Mouse (Mus musculus) CD4-positive helper T cell, adult 2 months (primary cell): ENCODE results near the gene Gnb1.

Source experiments
- DNase-seq: peaks from one replicate; pipeline ENCODE4 v3.0.0-alpha.2; 2012; ENCODE audit warnings: low read depth, missing footprints, low spot score

Gene Gnb1

GRCm38 (mm10) chr4:155577132-155577531, 86.0 kb downstream of the Gnb1 start:
- no peak for DNase-seq

DNA sequence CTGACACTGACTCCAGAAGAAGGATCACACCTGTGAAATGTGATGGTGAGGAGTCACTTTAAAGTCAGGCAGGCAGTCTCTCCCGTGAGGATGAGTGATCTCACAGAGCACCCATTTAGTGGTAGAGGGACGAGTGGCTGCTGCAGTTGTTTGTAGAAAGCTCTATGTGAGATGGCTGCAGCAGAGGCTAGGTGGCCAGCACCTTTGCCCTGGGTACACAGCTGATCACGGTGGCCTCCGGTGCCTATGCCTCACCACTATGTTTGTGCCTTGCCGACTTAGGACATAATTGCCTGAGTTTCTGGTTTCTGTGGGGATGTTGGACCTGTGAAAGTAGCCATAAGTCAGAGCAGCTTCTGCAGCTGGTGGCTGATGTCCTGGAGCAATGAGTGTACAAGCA, 86.6 kb downstream of the Gnb1 start:
- no peak for DNase-seq

DNA sequence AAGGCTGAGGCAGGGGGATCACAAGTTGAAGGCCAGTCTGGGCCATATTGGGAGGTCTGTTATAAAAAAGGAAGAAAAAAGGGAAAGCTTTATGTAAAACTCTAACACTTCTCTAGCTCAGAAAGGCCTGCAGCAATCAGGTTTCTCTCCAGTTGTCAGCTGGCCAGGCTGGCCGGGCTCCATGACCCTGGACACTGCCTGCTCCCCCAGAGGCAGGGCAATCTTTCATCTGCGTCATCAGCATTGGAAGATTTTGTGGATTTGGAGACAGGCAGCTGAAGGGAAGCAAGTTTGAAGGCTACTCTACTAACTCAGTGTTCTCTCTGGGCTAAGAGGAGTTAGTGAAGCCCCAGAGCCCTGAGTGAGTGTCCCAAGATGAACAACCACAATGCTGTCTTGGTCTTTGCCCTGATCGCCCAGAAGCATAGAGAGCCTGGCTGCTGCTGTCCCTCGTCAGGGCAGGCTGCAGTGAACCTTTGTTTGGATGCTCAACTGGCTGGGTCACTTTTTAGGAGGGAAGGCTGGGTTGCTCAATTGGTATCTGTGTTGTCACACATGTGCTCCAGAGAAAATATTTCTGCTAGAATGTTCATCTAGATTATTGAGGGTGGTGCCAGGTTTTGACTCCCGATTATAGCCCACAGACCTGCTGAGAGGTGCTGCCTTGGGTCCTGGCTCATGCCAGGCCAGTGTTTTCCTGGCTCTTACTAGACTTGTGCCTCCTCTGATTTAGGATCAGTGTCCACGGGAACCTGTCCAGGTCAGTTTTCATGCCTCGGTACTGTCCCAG, 87.4 kb downstream of the Gnb1 start:
- DNase-seq: no peak

DNA sequence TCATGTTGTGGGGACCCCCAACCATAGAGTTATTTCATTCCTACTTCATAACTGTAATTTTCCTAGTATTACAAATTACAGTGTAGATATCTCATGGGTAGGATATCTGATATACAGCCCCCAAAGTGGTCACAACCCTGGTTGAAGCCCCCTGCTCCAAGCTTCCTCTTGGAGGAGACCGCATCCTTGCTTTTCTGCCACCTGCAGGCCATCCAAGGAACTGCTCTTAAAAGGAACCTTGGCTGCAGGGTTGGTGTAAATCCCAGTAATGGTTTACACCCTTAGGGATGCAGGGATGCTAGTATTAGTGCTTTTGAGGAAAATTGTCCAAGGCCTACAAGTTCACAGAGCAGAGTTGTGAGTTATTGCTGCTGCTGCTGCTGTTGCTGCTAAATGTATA, 89.3 kb downstream of the Gnb1 start:
- DNase-seq: peak; percentile 44

- DNase-seq: no peak
Observed at GRCm38 (mm10) chr4:155582279-155582905, 91.2 kb downstream of the Gnb1 start.

DNA sequence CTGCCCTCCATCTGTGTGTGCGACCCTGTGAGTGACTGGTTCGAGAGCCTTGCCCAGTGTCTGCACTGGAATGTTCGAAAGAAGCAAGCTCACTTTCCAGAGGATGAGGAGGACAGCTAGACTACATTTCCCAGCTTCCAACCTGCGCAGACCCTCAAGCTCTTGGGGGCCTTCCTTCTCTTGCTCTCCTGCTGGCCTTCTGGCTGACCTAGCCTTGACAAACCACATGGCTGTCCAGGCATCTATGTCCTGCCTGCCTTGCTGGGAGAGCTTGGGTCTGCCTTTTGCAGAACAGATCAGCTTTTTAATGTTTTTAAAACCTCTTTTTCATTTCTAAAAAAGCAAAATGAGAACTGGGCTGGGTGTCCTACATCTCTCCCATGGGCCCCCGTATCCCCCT, 98.2 kb downstream of the Gnb1 start:
- no peak for DNase-seq

DNA sequence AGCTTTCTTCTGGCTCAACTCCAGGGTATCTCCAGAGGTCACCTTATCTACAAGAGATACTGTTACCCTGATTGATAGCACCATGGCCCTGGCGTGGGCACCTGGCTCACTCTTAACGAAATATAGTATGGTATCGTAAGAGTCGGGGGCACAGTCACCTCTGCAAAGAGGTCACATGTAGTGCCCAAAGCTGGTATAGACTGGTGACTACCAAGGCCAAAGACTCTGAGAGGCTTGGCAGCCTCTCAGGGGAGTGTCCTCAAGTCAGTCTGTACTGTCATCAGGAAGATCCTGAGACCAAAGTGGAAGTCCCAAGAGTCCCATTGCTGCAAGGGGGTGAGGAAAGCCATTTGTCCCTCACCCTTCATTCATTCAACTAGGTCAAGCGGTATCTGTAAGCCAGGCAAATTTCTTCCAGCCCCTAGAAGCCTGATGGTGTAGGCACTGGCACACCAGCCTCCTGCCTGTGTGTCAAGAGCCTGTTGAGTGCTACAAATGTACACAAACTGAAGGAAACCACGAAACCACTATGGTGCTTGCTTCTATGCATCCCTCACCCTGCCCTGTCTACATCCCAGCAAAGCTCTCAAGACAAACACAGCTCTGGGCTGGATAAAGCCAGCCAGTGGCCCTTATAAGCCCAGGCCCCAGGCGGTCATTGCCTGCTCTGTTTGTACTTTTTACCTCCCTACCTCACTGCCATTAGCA, 100.0 kb downstream of the Gnb1 start:
- DNase-seq: no peak

DNA sequence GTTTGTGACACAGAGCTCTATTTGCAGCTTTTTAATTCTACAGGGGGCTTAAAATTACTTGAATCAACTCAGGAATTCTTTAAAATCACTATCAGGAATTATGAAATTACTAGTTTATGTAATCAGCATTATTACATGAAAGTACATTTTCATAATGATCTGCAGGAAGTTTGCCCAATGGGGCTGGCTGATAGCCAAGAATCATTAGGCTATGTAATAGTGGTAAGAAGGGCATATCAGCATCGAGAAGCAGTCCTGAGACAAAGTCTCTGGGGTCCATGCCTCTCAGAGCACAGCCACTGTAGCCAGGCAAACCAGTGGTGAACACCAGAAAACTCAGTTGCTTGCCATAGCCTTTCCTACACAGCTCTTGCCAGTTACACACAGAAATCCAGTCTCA, 102.6 kb downstream of the Gnb1 start:
- DNase-seq: no peak

- no peak for DNase-seq
Observed at GRCm38 (mm10) chr4:155595777-155596176, 104.6 kb downstream of the Gnb1 start.

DNA sequence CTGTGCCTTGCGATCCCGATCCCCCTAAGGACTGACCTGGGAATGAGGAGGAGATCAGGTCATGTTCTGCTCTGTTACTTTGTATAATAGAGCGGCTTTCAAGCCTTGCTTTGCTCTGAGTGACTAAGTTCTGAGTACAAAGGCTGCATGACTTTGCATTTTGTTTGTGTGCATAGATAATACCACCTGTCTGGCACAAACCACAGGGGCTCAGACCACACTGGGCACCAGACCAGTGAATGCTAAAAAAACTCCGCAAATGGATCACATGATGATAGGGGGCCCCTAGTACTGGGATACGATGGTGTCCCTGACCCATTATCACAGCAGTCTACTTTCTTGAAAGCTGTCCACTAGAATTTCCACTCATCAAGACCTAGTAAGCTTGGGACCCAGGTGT, 105.4 kb downstream of the Gnb1 start:
- no peak for DNase-seq

- DNase-seq: no peak
Observed at GRCm38 (mm10) chr4:155598536-155598935, 107.4 kb downstream of the Gnb1 start.

DNA sequence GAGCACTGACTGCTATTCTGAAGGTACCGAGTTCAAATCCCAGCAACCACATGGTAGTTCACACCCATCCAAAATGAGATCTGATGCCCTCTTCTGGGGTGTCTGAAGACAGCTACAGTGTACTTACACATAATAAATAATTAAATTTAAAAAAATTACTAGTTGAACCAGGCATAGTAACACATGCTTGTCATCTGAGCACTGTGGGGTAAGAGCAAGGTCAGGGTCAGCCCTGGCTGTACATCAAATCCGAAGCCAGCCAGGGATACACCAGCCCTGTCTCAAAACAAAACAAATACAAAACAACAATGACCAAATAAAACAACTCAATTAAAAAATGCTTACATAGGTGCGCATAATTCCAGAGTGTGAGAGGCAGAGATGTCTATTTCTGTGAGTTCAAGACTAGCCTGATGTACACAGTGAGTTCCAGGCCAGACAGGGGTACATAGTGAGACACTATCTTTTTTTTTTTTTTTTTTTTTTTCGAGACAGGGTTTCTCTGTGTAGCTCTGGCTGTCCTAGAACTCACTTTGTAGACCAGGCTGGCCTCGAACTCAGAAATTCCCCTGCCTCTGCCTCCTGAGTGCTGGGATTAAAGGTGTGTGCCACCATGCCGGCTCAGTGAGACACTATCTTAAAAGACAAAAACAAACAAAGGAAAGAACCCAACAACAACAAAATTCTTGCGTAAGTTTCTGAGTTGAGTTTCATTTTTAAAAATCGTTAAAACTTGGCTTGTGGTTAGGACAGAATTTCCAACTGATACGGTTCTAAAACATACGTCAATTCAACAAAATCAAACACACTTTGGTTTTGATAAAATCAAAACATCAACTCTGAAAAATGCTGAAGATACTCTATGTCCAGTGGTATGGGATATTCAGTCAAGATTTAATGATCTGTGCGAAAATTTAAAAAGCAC, 109.0 kb downstream of the Gnb1 start:
- peak; percentile 82 for DNase-seq

GRCm38 (mm10) chr4:155601091-155601996, 110.2 kb downstream of the Gnb1 start, which contains the start of gene Slc35e2:
Gene Slc35e2, plus strand, starts transcription at chr4:155601416.
- peak; percentile 95 for DNase-seq

DNA sequence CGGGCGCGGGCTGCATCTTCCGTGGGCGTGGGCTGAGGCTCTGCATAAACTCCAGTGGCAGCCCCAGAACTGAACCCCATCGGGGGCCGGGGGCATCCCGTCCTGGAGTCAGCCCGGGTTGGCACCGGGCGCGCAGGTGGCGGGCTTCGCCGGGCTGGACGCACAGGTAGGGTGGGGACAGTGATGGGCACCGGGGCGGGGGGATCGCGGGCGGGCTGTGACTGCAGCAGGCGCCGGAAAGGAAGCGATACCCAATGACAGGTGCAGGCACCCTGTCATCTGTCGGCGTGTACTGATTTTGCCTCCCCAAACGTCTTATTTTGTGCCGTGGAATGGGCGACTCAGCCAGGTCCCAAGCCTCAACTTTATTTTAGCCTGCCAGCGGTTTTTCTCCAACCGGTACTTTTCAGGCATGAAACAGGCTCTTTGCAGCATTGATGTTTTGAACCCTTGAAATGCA, 110.9 kb downstream of the Gnb1 start:
- DNase-seq: no peak

GRCm38 (mm10) chr4:155602753-155603152, 111.6 kb downstream of the Gnb1 start:
- no peak for DNase-seq

DNA sequence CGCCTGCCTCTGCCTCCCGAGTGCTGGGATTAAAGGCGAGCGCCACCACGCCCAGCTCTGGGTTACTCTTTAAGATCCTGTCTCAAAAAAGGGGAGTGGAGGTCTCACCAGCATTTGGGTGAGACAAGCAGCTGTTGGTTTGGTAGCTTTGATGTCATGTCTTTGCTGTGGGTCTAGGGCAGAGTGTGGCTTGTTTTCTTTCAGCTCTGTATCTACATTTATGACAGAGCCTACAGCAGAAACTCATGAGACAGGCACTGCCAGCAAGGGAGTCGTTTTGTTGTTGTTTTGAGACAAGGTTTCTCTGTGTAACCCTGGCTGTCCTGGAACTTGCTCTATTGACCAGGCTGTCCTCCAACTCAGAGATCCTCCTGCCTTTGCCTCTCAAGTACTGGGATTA, 112.6 kb downstream of the Gnb1 start:
- DNase-seq: peak; percentile 34

DNA sequence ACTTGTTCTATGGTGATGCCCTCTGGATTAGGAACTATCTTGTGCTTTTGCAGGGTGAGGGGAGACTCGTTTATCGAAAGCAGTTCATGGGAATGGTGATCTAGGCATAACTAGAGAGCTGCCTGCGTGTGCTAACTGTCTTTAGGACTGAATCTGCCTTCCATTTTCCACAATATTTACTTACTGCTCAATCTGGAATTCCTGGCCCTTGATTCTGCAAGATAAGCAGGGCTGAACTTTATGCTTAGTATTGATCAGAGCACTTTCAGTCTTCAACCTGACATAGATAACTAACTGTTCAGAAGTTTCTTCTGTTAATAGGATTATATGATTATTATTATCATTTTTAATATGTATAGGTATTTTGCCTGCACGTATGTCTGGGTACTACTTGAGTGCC, 114.0 kb downstream of the Gnb1 start:
- DNase-seq: no peak

- DNase-seq: no peak
Observed at GRCm38 (mm10) chr4:155606825-155607224, 115.7 kb downstream of the Gnb1 start.
